Mouse (Mus musculus): ENCODE measurements around the gene Gps2. TPM values are rescaled to one million over a fixed set of nuclear protein-coding genes. Genes with fewer than 3 reads are reported as not detected.
A peak's percentile ranks its signal among the peaks of the same experiment; 100 is the strongest.

Gps2 gene
- polyA plus RNA-seq, 1 experiment from 2014 or later, result 85.2 TPM

- no peaks in the 10 kb centered on the region for H3K9me3 ChIP-seq (ENCODE audit: low read length)
- 58% methylated on average over 5 of the region's 5 CpGs for WGBS
- no peak overlapping the region for H3K9ac ChIP-seq (replicated peaks; ENCODE audit: low read length)
- peaks cover 31% of the 10 kb centered on the region for H3K4me1 ChIP-seq (ENCODE audit: insufficient read depth, low read length)
- no peak overlapping the region for H3K4me3 ChIP-seq (ENCODE audit: low read length)
- no peaks in the 10 kb centered on the region; the same call in 1 of the 2 replicates for H3K36me3 ChIP-seq (ENCODE audit: insufficient read depth, low read length)
- ATAC-seq (ENCODE audit: low FRiP score, low TSS enrichment), result no peak
- H3K27ac ChIP-seq (ENCODE audit: low read length), result no peak overlapping the region
- no peak overlapping the region for H3K4me2 ChIP-seq (replicated peaks; ENCODE audit: low read depth, low read length)
- peaks cover 10% of the 10 kb centered on the region for H3K27me3 ChIP-seq (ENCODE audit: insufficient read depth, low read length)
Observed at GRCm38 (mm10) chr11:69939181-69939580, 25.5 kb downstream of the Gps2 start.

GRCm38 (mm10) chr11:69939731-69940130 is 26.0 kb downstream of the Gps2 start:
- H3K27ac ChIP-seq (ENCODE audit: low read length), result no peak overlapping the region
- H3K4me1 ChIP-seq (ENCODE audit: insufficient read depth, low read length), result peaks cover 31% of the 10 kb centered on the region
- H3K9me3 ChIP-seq (ENCODE audit: low read length), result no peaks in the 10 kb centered on the region

GRCm38 (mm10) chr11:69940962-69941361 is 27.3 kb downstream of the Gps2 start:
- Histone ChIP-seq H3K4me2 (replicated peaks; ENCODE audit: low read depth, low read length) (no peak overlapping the region), H3K27me3 (ENCODE audit: insufficient read depth, low read length) (peaks cover 6% of the 10 kb centered on the region), H3K9ac (replicated peaks; ENCODE audit: low read length) (no peak overlapping the region), H3K27ac (ENCODE audit: low read length) (no peak overlapping the region), H3K4me1 (ENCODE audit: insufficient read depth, low read length) (peaks cover 22% of the 10 kb centered on the region), H3K36me3 (ENCODE audit: insufficient read depth, low read length) (peaks cover 6% of the 10 kb centered on the region; the same call in 1 of the 2 replicates), H3K4me3 (ENCODE audit: low read length) (no peak overlapping the region), H3K9me3 (ENCODE audit: low read length) (no peaks in the 10 kb centered on the region)
- ATAC-seq (ENCODE audit: low FRiP score, low TSS enrichment), result no peak
- WGBS, result 70% methylated on average over 4 of the region's 4 CpGs

More at GRCm38 (mm10) chr11:69939731-69940130, 26.0 kb downstream of the Gps2 start:
- ATAC-seq (ENCODE audit: low FRiP score, low TSS enrichment), result no peak
- Histone ChIP-seq H3K27me3 (ENCODE audit: insufficient read depth, low read length) (peaks cover 10% of the 10 kb centered on the region), H3K9ac (replicated peaks; ENCODE audit: low read length) (no peak overlapping the region), H3K4me3 (ENCODE audit: low read length) (no peak overlapping the region), H3K4me2 (replicated peaks; ENCODE audit: low read depth, low read length) (no peak overlapping the region), H3K36me3 (ENCODE audit: insufficient read depth, low read length) (peaks cover 3% of the 10 kb centered on the region; the same call in 1 of the 2 replicates)
- WGBS, result 92% methylated on average over 17 of the region's 17 CpGs

- no peak overlapping the region for H3K9ac ChIP-seq (replicated peaks; ENCODE audit: low read length)
- H3K4me1 ChIP-seq (ENCODE audit: insufficient read depth, low read length), result peaks cover 22% of the 10 kb centered on the region
- H3K4me3 ChIP-seq (ENCODE audit: low read length), result no peak overlapping the region
- no peak overlapping the region for H3K27ac ChIP-seq (ENCODE audit: low read length)
- 68% methylated on average over 13 of the region's 13 CpGs for WGBS
- peaks cover 6% of the 10 kb centered on the region; the same call in 1 of the 2 replicates for H3K36me3 ChIP-seq (ENCODE audit: insufficient read depth, low read length)
- no peaks in the 10 kb centered on the region for H3K9me3 ChIP-seq (ENCODE audit: low read length)
- no peaks in the 10 kb centered on the region for H3K27me3 ChIP-seq (ENCODE audit: insufficient read depth, low read length)
- no peak overlapping the region for H3K4me2 ChIP-seq (replicated peaks; ENCODE audit: low read depth, low read length)
- ATAC-seq (ENCODE audit: low FRiP score, low TSS enrichment), result no peak
Observed at GRCm38 (mm10) chr11:69945216-69945615, 31.5 kb downstream of the Gps2 start.

GRCm38 (mm10) chr11:69945997-69946891 is 32.6 kb downstream of the Gps2 start:
- Histone ChIP-seq H3K27ac (ENCODE audit: low read length) (no peak overlapping the region; the same call in 1 of the 2 replicates), H3K4me2 (replicated peaks; ENCODE audit: low read depth, low read length) (peak overlapping the region; percentile 82)

GRCm38 (mm10) chr11:69947337-69948065 is 33.8 kb downstream of the Gps2 start:
- Histone ChIP-seq H3K4me3 (ENCODE audit: low read length) (peak overlapping the region; percentile 64), H3K9me3 (ENCODE audit: low read length) (no peaks in the 10 kb centered on the region), H3K4me1 (ENCODE audit: insufficient read depth, low read length) (peaks cover 22% of the 10 kb centered on the region), H3K27me3 (ENCODE audit: insufficient read depth, low read length) (no peaks in the 10 kb centered on the region; the same call in 1 of the 2 replicates), H3K9ac (replicated peaks; ENCODE audit: low read length) (peak overlapping the region; percentile 72), H3K27ac (ENCODE audit: low read length) (peak overlapping the region; percentile 92), H3K36me3 (ENCODE audit: insufficient read depth, low read length) (peaks cover 6% of the 10 kb centered on the region; the same call in 1 of the 2 replicates), H3K4me2 (replicated peaks; ENCODE audit: low read depth, low read length) (peak overlapping the region; percentile 82)
- ATAC-seq (ENCODE audit: low FRiP score, low TSS enrichment), result peak; percentile 33
- 3% methylated on average over 29 of the region's 29 CpGs for WGBS

More at GRCm38 (mm10) chr11:69945997-69946891, 32.6 kb downstream of the Gps2 start:
- Histone ChIP-seq H3K9ac (replicated peaks; ENCODE audit: low read length) (no peak overlapping the region), H3K4me1 (ENCODE audit: insufficient read depth, low read length) (peaks cover 22% of the 10 kb centered on the region), H3K4me3 (ENCODE audit: low read length) (no peak overlapping the region), H3K9me3 (ENCODE audit: low read length) (no peaks in the 10 kb centered on the region), H3K27me3 (ENCODE audit: insufficient read depth, low read length) (no peaks in the 10 kb centered on the region; the same call in 1 of the 2 replicates), H3K36me3 (ENCODE audit: insufficient read depth, low read length) (peaks cover 6% of the 10 kb centered on the region; the same call in 1 of the 2 replicates)
- no peak for ATAC-seq (ENCODE audit: low FRiP score, low TSS enrichment)
- 85% methylated on average over 18 of the region's 18 CpGs for WGBS

- Histone ChIP-seq H3K9me3 (ENCODE audit: low read length) (no peaks in the 10 kb centered on the region), H3K4me1 (ENCODE audit: insufficient read depth, low read length) (peaks cover 22% of the 10 kb centered on the region), H3K27ac (ENCODE audit: low read length) (peak within 1 kb of the TSS; percentile 92), H3K36me3 (ENCODE audit: insufficient read depth, low read length) (peaks cover 6% of the 10 kb centered on the region; the same call in 1 of the 2 replicates), H3K9ac (replicated peaks; ENCODE audit: low read length) (peak within 1 kb of the TSS; percentile 72), H3K27me3 (ENCODE audit: insufficient read depth, low read length) (no peaks in the 10 kb centered on the region; the same call in 1 of the 2 replicates), H3K4me2 (replicated peaks; ENCODE audit: low read depth, low read length) (peak within 1 kb of the TSS; percentile 82), H3K4me3 (ENCODE audit: low read length) (peak within 1 kb of the TSS; percentile 64)
- under 1% methylated on average over 34 of the region's 34 CpGs for WGBS
- ATAC-seq (ENCODE audit: low FRiP score, low TSS enrichment), result peak; percentile 94
Observed at GRCm38 (mm10) chr11:69948066-69948762, 34.5 kb downstream of the Gps2 start, which contains the start of gene Slc2a4. Gene Slc2a4, minus strand, starts transcription at chr11:69948188.

- H3K4me2 ChIP-seq (replicated peaks; ENCODE audit: low read depth, low read length), result peak overlapping the region; percentile 82
- no peaks in the 10 kb centered on the region for H3K9me3 ChIP-seq (ENCODE audit: low read length)
- H3K4me1 ChIP-seq (ENCODE audit: insufficient read depth, low read length), result peaks cover 22% of the 10 kb centered on the region
- H3K27me3 ChIP-seq (ENCODE audit: insufficient read depth, low read length), result no peaks in the 10 kb centered on the region; the same call in 1 of the 2 replicates
- H3K36me3 ChIP-seq (ENCODE audit: insufficient read depth, low read length), result peaks cover 6% of the 10 kb centered on the region; the same call in 1 of the 2 replicates
- peak overlapping the region; percentile 64 for H3K4me3 ChIP-seq (ENCODE audit: low read length)
- peak; percentile 54 for ATAC-seq (ENCODE audit: low FRiP score, low TSS enrichment)
- H3K9ac ChIP-seq (replicated peaks; ENCODE audit: low read length), result peak overlapping the region; percentile 68
- under 1% methylated on average over 14 of the region's 14 CpGs for WGBS
- H3K27ac ChIP-seq (ENCODE audit: low read length), result peak overlapping the region; percentile 92
Observed at GRCm38 (mm10) chr11:69948763-69949150, 35.1 kb downstream of the Gps2 start.
